Mouse (Mus musculus): Measurements from ENCODE around the gene Fcrl5.

Fcrl5 gene

GRCm38 (mm10) chr3:87501151-87501550 lies 65.6 kb downstream of the Fcrl5 start:
- no peak for DNase-seq

DNA sequence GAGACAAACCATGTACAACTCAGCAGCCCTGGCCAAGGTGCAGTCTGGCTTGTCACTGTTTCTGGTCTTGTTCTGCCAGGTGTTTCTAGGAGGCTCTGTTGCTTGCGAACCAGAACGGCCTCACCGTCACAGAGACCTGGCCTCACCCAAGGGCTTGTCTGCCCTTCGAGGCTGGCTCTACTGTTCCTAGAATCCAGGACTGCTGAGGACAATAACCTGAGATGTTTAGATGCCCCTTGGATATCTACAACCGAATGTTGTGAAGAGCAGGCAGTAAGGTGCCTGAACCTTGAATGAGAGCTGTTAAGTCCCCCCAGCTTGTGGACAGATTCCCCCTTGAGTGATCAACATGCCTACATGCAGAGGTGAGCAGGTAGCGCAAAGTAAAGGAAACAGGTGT lies 67.2 kb downstream of the Fcrl5 start:
- no peak for DNase-seq

DNA sequence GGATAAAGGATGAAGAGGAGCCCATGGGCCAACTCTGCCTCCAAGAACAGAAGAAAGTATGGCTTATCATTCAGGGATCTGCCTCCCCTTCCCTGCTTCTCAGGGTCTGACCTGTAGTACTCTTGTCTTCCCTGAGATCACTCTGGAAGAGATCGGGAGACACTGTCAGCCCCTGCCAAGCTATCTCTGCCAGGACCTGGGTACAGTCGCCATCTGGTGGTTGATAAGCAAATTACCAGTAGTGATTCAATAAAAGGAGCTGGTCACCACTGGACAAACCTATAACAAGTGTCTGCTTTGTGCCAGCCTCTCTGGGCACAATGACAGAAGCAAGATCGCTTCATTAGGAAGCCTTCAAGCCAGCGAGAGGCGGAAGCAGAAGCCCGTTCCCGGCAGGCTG lies 68.8 kb downstream of the Fcrl5 start:
- peak; percentile 39 to 54 for DNase-seq

- no peak for DNase-seq
Observed at GRCm38 (mm10) chr3:87504749-87505425, 69.3 kb downstream of the Fcrl5 start.

GRCm38 (mm10) chr3:87506456-87507416 lies 71.2 kb downstream of the Fcrl5 start:
- DNase-seq: no peak

- DNase-seq: peak; percentile 92 to 96
Observed at GRCm38 (mm10) chr3:87508205-87508901, 72.8 kb downstream of the Fcrl5 start.

- peak; percentile 87 to 88 for DNase-seq
Observed at GRCm38 (mm10) chr3:87509061-87509460, 73.5 kb downstream of the Fcrl5 start.

- no peak for DNase-seq
Observed at GRCm38 (mm10) chr3:87510832-87511231, 75.3 kb downstream of the Fcrl5 start.

DNA sequence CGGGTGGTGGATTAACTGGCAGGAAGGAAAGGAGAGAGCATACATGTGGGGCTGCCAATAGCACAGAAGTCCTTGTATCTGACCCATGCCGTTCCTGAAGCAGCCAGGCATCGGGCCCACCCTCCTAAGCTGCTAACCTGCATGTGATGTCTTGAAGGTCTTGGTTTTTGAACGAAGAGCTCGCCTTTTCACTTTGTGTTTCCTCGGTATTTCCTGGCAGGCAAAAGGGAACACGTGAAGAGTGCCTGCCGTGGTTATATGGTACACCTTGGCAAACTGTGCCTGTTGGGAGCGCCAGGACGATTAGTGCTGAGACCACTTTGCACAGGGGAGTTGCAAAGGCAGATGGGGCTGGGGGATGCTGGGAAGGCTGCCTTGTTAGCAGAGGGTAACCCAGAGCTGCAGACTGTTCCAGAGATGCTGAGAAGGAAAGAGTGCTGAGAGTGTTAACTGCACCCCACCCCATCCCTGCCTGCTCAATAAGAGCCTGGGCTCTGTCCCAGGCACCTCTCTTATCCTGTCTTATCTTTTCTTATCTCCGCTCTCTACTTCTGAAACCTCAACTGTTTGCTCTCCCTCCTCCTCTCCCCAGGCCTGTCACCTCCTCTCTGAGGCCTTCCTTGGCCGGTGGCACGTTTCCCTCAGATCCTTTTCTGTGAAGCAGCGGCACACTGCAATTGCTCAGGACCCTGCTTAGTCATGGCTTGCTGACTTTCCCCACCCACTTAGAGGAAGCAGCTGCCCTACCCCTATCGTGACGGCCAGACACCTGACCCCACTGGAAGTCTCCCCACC lies 76.6 kb downstream of the Fcrl5 start:
- DNase-seq: no peak

- DNase-seq: peak; percentile 63 to 75
Observed at GRCm38 (mm10) chr3:87515567-87516081, 80.1 kb downstream of the Fcrl5 start.

GRCm38 (mm10) chr3:87518425-87518824 lies 82.9 kb downstream of the Fcrl5 start:
- DNase-seq: no peak

- DNase-seq: no peak
Observed at GRCm38 (mm10) chr3:87521126-87521525, 85.6 kb downstream of the Fcrl5 start.

DNA sequence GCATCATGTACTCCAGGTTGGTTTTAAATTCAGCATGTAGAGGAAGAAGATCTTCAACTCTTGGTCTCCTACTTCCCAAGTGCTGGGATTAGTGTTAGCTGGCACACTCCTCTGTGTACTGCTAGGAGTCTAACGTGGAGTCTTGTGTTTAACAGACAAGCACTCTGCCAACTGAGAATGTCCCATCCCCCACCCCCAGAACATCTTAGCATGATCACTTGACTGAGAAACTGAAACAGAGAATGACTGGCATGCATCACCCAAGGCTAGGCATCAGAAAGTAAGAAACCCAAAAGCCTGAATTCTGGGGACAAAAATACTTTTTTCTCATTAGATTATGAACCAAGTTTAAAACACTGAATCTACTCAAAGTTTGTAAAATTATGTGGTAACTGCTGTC lies 86.3 kb downstream of the Fcrl5 start:
- DNase-seq: no peak

GRCm38 (mm10) chr3:87523701-87524100 lies 88.1 kb downstream of the Fcrl5 start:
- no peak for DNase-seq

DNA sequence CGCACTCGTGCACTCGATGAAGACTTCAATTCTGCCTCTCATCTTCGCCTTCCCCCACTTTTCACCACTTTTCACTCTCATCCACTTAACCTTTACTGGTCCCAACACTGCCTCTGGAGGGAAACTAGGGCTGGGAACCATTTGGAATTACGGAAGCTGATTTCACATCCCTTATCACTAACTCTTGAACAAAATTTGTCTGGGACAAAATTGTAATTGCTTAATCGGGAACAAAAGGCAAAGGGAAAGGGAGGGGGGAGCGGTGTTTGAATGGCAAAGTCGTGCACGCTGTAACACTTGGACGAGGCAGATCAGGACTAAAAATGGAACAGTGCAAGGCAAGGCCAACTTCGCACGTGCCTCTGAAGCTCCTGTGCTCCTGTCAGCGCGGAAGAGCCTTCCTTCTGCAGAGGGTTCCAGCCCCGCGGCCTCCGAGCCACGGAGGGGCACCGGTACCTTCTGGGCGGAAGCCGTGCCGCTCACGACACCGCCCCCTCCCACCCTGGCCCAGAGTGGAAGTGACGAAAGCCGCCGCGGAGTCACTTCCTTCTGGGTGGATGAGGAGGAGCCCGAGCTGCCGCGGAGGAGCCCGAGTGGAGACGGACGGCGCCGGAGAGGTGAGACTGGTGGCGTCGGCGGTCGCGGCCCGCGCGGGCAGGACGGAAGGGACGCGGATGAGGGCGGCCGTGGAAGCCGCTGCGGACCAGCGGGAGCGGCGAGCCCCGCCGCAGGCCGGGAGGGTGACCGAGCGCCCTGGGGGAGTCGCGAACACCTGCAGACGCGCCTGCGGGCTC lies 89.7 kb downstream of the Fcrl5 start, which contains the start of gene Etv3:
Gene Etv3 (plus strand): TSS at position 365 of the 794 bp plus-strand sequence.
- peak; percentile 91 to 95 for DNase-seq

DNA sequence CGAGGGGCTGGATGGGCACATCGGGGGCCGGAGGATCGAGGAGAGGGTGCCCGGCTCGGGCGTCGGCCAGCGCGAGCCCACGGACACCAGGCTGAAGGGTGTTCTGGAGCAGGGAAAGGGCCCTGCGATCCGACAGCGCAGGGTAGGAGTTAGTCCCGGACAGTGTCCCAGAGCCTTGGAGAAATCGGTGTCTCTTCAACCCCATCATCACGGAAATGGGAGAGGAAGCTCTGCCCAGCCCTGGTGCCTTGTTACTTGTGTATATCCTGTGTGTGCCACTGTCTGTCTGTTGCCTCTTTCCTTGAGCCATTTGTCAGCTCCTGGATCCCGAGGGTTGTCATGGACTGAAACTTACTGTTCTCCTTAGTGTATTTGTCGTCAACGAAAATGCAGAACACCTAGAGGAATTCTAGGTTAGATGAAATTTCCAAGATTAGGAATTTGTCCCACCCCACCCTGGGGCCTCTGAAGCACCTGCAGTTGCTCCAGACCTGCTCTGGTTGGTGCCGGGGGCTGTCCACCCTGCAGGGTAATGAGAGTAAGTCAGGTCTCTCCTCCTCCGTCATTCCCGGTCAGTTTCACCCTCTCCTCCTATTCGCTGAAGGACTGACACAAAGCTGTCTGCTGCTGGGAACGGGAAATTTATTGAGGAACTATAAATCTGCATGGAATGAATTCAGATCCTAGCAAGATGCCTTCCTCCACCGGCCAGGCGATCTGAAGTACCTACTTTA lies 90.4 kb downstream of the Fcrl5 start:
- peak; percentile 31 to 49 for DNase-seq

DNA sequence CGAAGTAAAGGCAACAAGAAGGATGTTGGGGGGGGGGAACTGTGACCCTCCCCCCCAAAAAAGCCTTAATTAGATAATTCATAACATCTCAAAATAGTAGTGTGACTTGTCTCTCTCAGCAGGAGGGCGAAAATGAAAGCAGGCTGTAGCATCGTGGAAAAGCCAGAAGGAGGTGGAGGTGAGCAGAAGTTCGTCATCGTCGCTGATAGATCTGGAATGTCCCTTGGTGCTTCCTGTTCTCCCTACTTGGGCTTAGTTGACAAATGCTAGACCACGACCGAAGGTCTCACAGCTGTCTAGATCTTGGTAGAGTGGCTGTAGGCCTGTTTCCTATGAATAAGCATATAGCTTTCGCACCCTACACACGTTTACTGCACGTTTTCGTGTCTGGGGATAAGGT lies 91.6 kb downstream of the Fcrl5 start:
- no peak for DNase-seq

DNA sequence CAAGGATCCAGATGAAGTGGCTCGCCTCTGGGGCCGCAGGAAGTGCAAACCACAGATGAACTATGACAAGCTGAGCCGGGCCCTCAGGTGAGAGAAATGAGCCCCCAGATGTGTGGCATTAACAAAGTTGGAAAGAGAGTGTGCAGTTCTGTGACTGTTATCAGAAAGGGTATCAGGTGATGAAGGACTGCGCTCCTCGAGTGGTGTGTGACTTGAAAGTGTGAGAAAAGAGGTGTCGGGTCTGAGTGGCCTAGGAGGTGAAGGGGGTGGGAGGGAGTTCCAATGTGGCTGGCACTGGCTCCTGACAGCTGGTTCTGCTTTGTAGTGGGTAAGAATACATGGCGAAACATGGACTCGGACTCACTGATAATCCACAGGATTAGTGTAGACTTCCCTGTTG lies 92.4 kb downstream of the Fcrl5 start:
- no peak for DNase-seq

DNA sequence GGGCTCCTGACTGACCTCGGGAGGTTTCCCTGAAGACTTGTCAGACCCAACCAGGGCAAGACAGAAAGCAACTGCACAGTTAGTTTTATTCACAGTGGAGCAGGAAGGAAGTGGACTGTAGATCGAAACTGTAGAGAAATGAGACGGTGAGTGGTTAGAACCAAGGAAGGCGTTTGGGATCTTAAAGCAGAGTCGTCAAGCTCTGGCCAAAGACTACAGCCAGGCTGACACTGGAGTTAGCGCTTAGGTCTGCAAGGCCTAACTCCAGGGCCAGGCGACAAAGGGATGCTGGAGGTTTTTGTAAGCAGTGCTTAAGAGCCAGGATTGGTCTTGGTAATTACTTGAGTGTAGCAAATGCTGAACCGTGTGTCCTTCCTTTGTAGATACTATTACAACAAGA lies 93.3 kb downstream of the Fcrl5 start:
- DNase-seq: no peak

DNA sequence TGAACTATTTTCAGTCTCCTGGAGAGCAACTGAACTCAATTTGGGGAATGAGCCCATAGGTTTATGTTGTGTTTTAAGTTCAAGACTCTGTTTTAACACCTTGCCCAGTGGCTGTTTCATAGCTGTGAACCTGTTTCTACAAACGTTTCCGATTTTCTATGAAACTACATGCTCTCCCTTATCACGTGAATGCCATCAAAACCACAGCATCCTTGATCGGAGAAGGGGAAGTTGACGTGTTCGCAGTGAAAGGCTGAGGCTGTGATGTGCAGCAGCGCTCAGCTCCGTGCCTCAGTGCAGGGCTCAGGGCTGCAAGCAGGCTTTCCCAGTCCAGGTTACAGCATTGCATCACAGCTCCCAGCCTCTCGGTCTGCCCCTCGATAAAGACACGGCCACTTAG lies 94.0 kb downstream of the Fcrl5 start:
- DNase-seq: no peak

DNA sequence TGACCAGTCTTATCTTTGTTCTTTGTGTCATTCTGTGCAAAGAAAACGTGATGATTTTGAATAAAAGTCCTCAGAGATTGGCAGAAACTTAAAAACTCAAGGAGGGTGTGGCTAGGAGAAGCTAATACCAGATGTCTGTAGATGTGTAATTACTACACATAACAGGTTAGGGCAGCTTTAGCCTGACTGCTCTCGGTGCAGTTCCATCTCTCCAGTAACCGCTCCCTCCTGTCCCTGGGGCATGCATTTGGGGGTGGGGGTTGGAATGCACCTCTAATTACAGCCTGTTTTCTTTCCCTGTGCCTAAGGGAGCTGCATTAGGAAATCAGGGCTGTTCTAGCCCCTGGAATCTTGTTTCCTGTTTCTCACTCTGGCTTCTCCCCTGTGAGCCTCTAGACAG lies 94.7 kb downstream of the Fcrl5 start:
- no peak for DNase-seq

Measured in kidney, postnatal 36 days (tissue).